In the genomic region with DNA sequence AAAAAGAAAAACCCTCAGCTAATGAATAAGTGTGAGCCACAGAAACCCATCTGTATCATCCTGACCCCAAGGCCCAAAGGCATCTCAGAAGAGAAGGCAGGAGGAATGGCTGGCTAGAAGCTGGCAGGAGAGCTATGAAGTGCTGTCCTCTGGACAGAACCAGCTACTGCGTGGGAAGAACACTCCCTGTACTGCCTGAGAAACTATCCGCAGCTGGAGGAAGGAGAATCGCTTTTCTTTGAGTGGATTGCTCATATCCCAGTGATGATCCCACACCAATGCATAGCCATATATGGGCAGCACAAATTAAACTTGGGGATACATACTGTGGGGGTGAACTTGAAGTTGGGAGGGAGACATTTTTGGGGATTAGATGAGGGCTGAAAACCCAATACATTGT, we compare ENCODE assay signal across 29 mouse cellular contexts. TPM values are rescaled to one million over a fixed set of nuclear protein-coding genes. Genes with fewer than 3 reads are reported as not detected.
A peak's percentile ranks its signal among the peaks of the same experiment; 100 is the strongest.
DNase-seq lines count a peak whose midpoint lies in the region; ATAC-seq and TF ChIP-seq lines count a peak whose summit lies in the region.
"Had no signal": no experiment of that assay in that cellular context is flagged by ENCODE, and none has a peak within 500 bp of the region (broad histone marks: within the 10 kb centered on the region; RNA-seq: fewer than 3 reads in every experiment).

No protein-coding gene starts in this region.

- no peak overlapping the region for H3K4me2 ChIP-seq in liver, postnatal 0 days (ENCODE audit: low read depth, low read length)
- H3K4me2 ChIP-seq in liver, embryonic 15.5 days: no peak overlapping the region
- H3K4me2 ChIP-seq in stomach, embryonic 16.5 days (ENCODE audit: low read depth, low read length): no peak overlapping the region
- H3K4me2 ChIP-seq: embryonic facial prominence, embryonic 13.5 days; heart, embryonic 12.5 days; heart, embryonic 15.5 days; hindbrain, embryonic 13.5 days had no signal

- H3K4me1 ChIP-seq in liver, adult 2 months (ENCODE audit: control insufficient read depth, insufficient read depth, low read length): peaks cover 15% of the 10 kb centered on the region
- H3K4me1 ChIP-seq in liver, postnatal 0 days (ENCODE audit: insufficient read depth): no peaks in the 10 kb centered on the region
- H3K4me1 ChIP-seq in liver, embryonic 15.5 days (replicated peaks): peaks cover 2% of the 10 kb centered on the region; the same call in 1 of the 2 replicates
- no peaks in the 10 kb centered on the region for H3K4me1 ChIP-seq in stomach, embryonic 16.5 days (ENCODE audit: control insufficient read depth, insufficient read depth, low read length)
- H3K4me1 ChIP-seq: embryonic facial prominence, embryonic 10.5 days; embryonic facial prominence, embryonic 13.5 days; heart, embryonic 12.5 days; heart, embryonic 15.5 days; hindbrain, embryonic 10.5 days; hindbrain, embryonic 13.5 days had no signal

- no peaks in the 10 kb centered on the region for H3K9me3 ChIP-seq in liver, postnatal 0 days (ENCODE audit: low read length)
- no peaks in the 10 kb centered on the region for H3K9me3 ChIP-seq in liver, embryonic 15.5 days (replicated peaks)
- H3K9me3 ChIP-seq in stomach, embryonic 16.5 days (replicated peaks; ENCODE audit: control insufficient read depth, low read length): no peaks in the 10 kb centered on the region
- H3K9me3 ChIP-seq: embryonic facial prominence, embryonic 10.5 days; embryonic facial prominence, embryonic 13.5 days; heart, embryonic 12.5 days; heart, embryonic 15.5 days; hindbrain, embryonic 10.5 days; hindbrain, embryonic 13.5 days had no signal

- peaks cover 78% of the 10 kb centered on the region for H3K36me3 ChIP-seq in liver, adult 2 months (ENCODE audit: control insufficient read depth, insufficient read depth, low read length)
- peaks cover 79% of the 10 kb centered on the region for H3K36me3 ChIP-seq in liver, postnatal 0 days (replicated peaks; ENCODE audit: insufficient read depth, low read length)
- H3K36me3 ChIP-seq in liver, embryonic 15.5 days (replicated peaks): peaks cover 74% of the 10 kb centered on the region
- peaks cover 25% of the 10 kb centered on the region for H3K36me3 ChIP-seq in stomach, embryonic 16.5 days (ENCODE audit: control insufficient read depth, insufficient read depth, low read length)

- 89% methylated on average over 3 of the region's 3 CpGs for WGBS in liver, adult 2 months
- 92% methylated on average over 3 of the region's 3 CpGs for WGBS in liver, postnatal 0 days (ENCODE audit: insufficient replicate concordance)
- WGBS in liver, embryonic 15.5 days (ENCODE audit: insufficient replicate concordance): 83% methylated on average over 3 of the region's 3 CpGs
- 97% methylated on average over 3 of the region's 3 CpGs for WGBS in stomach, embryonic 16.5 days

- H3K27ac ChIP-seq in liver, adult 2 months (replicated peaks; ENCODE audit: insufficient read depth, low read depth, low read length): peak overlapping the region; percentile 6
- no peak overlapping the region for H3K27ac ChIP-seq in liver, postnatal 0 days (ENCODE audit: low read depth)
- H3K27ac ChIP-seq in liver, embryonic 15.5 days (replicated peaks): peak overlapping the region; percentile 14; the same call in 1 of the 2 replicates
- H3K27ac ChIP-seq in stomach, embryonic 16.5 days (ENCODE audit: low read length): peak overlapping the region; percentile 71; the same call in 1 of the 2 replicates
- H3K27ac ChIP-seq: embryonic facial prominence, embryonic 10.5 days; embryonic facial prominence, embryonic 13.5 days; heart, embryonic 15.5 days; hindbrain, embryonic 10.5 days; hindbrain, embryonic 13.5 days had no signal

- TF ChIP-seq EP300 in liver, postnatal 0 days (IDR thresholded peaks at IDR 0.05; ENCODE audit: low read depth): no peak

- no peak for DNase-seq in liver, adult 2 months (ENCODE audit: extremely low read depth, low read depth, low spot score)
- DNase-seq in liver, postnatal 0 days: no peak
- DNase-seq in right cerebral cortex, adult 18-20 months: peak; percentile 33
- DNase-seq in right cerebral cortex, postnatal 14 days: no peak
- DNase-seq in natural killer cell, adult 2 months (ENCODE audit: low spot score in 2 of 2): no peak
- DNase-seq: adrenal gland, adult 2 months; adrenal gland, postnatal 14 days; cerebellum, adult 11-12 months; cerebellum, adult 8-10 months; cerebellum, postnatal 10 days; cerebellum, postnatal 36 days; embryo, embryonic 11 days; forebrain, postnatal 0 days; gastrocnemius, postnatal 10 days; gastrocnemius, postnatal 36 days; heart, postnatal 10 days; heart, postnatal 36 days had no signal

- no peak for ATAC-seq in liver, postnatal 0 days
- ATAC-seq in liver, embryonic 15.5 days (ENCODE audit: insufficient read depth): no peak
- ATAC-seq in stomach, embryonic 16.5 days (ENCODE audit: insufficient read depth, low FRiP score): no peak
- ATAC-seq: CD4-positive, CD25-positive, alpha-beta regulatory T cell, adult 4 months; forebrain, embryonic 14.5 days; forebrain, postnatal 0 days; hindbrain, embryonic 16.5 days had no signal

- H3K9ac ChIP-seq in liver, adult 2 months (ENCODE audit: low read depth, low read length): no peak overlapping the region
- H3K9ac ChIP-seq in liver, postnatal 0 days (replicated peaks): no peak overlapping the region
- no peak overlapping the region for H3K9ac ChIP-seq in liver, embryonic 15.5 days
- H3K9ac ChIP-seq in stomach, embryonic 16.5 days (ENCODE audit: low read length): no peak overlapping the region
- H3K9ac ChIP-seq: embryonic facial prominence, embryonic 13.5 days; forebrain, postnatal 0 days; heart, embryonic 12.5 days; heart, embryonic 15.5 days; hindbrain, embryonic 13.5 days had no signal

- TF ChIP-seq CTCF in liver, adult 2 months (IDR thresholded peaks at IDR 0.05; ENCODE audit: low read depth, low read length): no peak
- TF ChIP-seq CTCF in liver, postnatal 0 days (IDR thresholded peaks at IDR 0.05; ENCODE audit: low read depth): no peak

- no peaks in the 10 kb centered on the region for H3K27me3 ChIP-seq in liver, adult 2 months (ENCODE audit: control insufficient read depth, insufficient read depth, low read length)
- H3K27me3 ChIP-seq in liver, postnatal 0 days (ENCODE audit: insufficient read depth, low read length): no peaks in the 10 kb centered on the region
- no peaks in the 10 kb centered on the region for H3K27me3 ChIP-seq in liver, embryonic 15.5 days
- H3K27me3 ChIP-seq in stomach, embryonic 16.5 days (ENCODE audit: control insufficient read depth, insufficient read depth, low read length): no peaks in the 10 kb centered on the region
- H3K27me3 ChIP-seq: embryonic facial prominence, embryonic 13.5 days; heart, embryonic 12.5 days; heart, embryonic 15.5 days; hindbrain, embryonic 13.5 days had no signal

- no peak overlapping the region for H3K4me3 ChIP-seq in liver, adult 2 months (ENCODE audit: insufficient read depth, low read depth, low read length)
- H3K4me3 ChIP-seq in liver, postnatal 0 days (ENCODE audit: low read depth, low read length): no peak overlapping the region
- no peak overlapping the region for H3K4me3 ChIP-seq in liver, embryonic 15.5 days (replicated peaks)
- H3K4me3 ChIP-seq in stomach, embryonic 16.5 days (replicated peaks; ENCODE audit: low read length): no peak overlapping the region
- H3K4me3 ChIP-seq: embryonic facial prominence, embryonic 10.5 days; embryonic facial prominence, embryonic 13.5 days; erythroblast, embryonic 14.5 days; heart, embryonic 12.5 days; heart, embryonic 15.5 days; hindbrain, embryonic 10.5 days; hindbrain, embryonic 13.5 days had no signal

- H3K79me2 ChIP-seq in liver, adult 2 months (ENCODE audit: control insufficient read depth, insufficient read depth, low read length): no peaks in the 10 kb centered on the region; the same call in 1 of the 2 replicates

- no peak for TF ChIP-seq POLR2A in liver, adult 2 months (IDR thresholded peaks at IDR 0.05; ENCODE audit: extremely low read depth, insufficient read depth, low read length)

RNA-seq across cellular contexts. Expression of a gene that starts 11.5 kb away (rescaled TPM):
- 210 and 319 TPM in 2 replicates for total RNA-seq in liver, adult 2 months (2014; rRNA removed)
- polyA plus RNA-seq in liver, adult 2 months (2012; rRNA removed): 64.7 and 69.1 TPM in 2 replicates
- polyA plus RNA-seq in liver, postnatal 0 days (2015; fragmentation: Nextera tagmentation; extraction: Ambion mirVana): 26.5 and 28.5 TPM in 2 replicates
- 12.0 and 12.9 TPM in 2 replicates for polyA plus RNA-seq in liver, embryonic 15.5 days (2015; fragmentation: Nextera tagmentation; extraction: Ambion mirVana)
- polyA plus RNA-seq in stomach, embryonic 16.5 days (2015; fragmentation: Nextera tagmentation; extraction: Ambion mirVana): 0.70 and 1.2 TPM in 2 replicates
- total RNA-seq: forebrain, postnatal 0 days had no signal
- polyA plus RNA-seq: embryonic facial prominence, embryonic 10.5 days; erythroblast, embryonic 14.5 days; forebrain, embryonic 14.5 days; forebrain, postnatal 0 days had no signal

RNA-seq across cellular contexts. Expression of a gene that starts 16.7 kb away (rescaled TPM):
- total RNA-seq in liver, adult 2 months (2014; rRNA removed): 162 and 208 TPM in 2 replicates
- 58.5 and 67.7 TPM in 2 replicates for polyA plus RNA-seq in liver, adult 2 months (2012; rRNA removed)
- polyA plus RNA-seq in liver, postnatal 0 days (2015; fragmentation: Nextera tagmentation; extraction: Ambion mirVana): 93.3 and 103 TPM in 2 replicates
- polyA plus RNA-seq in liver, embryonic 15.5 days (2015; fragmentation: Nextera tagmentation; extraction: Ambion mirVana): 75.4 and 75.8 TPM in 2 replicates
- polyA plus RNA-seq in stomach, embryonic 16.5 days (2015; fragmentation: Nextera tagmentation; extraction: Ambion mirVana): 131 and 135 TPM in 2 replicates
